Mouse (Mus musculus): ENCODE data around the gene Tcte3.
"Not testable (repeated sequence)": the region's sequence is repeated elsewhere in the genome, so short reads cannot be mapped to it uniquely, and the experiment has no call there.

Gene Tcte3

DNA sequence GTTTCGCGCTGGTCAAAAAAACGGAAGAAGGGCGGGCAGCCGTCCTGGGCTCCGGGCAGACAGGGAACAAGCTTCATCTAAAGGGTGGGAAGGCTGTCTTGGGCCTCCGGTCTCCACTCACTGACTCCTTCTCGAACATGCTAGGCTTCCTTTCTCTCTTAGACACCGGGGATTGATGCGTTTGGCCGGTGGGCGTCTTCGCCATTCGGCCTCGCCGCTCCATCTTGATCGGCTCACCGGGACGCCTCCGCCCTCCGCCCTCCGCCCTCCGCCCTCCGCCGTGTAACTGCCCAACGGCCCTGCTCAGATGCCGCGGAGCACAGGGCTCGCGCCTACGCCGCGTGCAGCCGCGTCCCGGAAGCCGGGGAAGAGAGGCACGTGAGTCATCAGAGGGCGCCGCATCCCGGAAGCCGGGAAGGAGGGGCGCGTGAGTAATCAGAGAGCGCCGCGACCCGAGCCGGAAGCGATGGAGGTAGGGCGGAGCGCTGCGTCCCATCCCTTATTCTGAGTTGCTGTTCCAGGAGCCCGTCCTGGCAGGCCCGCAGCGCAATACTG, at the start of gene Tcte3, which contains the start of the genes Ermard and Gm3448:
Gene Tcte3, minus strand, starts transcription at position 314 of the 555 bp plus-strand sequence.
Gene Ermard, plus strand, starts transcription at position 34 of the 555 bp plus-strand sequence.
Gene Gm3448, minus strand, starts transcription at position 363 of the 555 bp plus-strand sequence.
- DNase-seq = peak; percentile 19 to 22

DNA sequence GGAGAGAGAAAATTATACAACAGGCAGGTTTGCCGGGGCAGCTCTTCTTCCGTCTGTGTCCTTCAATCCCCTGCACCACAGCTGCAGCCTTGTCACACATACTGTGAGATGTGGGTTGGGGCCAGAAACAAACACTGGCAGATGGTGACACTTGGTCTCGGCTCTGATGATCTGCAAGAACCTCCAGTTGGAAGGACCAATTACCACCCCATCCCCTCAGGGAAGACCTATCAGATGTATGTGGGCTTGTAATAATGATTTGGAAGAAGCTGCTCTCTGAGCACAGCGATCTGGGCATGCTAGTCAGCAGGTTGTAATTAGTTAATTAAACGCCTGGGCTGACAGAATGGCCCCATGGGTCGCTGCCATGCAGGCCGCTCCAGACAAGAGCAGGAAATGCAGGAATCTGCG, 47.3 kb upstream of the Tcte3 start:
- no peak for DNase-seq

DNA sequence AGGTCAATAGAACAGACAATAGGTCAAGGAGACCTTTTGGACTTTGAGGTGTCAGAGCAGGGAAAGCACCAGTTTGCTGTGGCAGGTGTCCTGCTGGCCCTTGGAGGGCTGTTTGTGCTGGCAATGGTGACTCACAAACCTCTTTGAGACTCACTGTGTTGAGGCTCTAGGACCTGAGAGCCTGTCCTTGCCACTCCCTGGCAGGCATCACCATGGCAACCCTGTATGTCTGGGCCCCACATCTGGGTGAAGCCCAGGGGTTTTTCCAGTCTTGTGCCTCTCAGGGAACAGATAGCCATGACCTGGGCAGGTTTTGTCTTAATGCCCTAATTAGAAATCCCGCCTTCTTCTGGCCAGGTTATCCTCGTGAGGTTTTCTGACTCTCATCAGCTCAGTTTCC, 46.9 kb upstream of the Tcte3 start:
- DNase-seq = no peak

GRCm38 (mm10) chr17:15085006-15085405, 43.7 kb upstream of the Tcte3 start:
- no peak for DNase-seq

- no peak for DNase-seq
Measured at GRCm38 (mm10) chr17:15084226-15084848, 43.0 kb upstream of the Tcte3 start.

GRCm38 (mm10) chr17:15077536-15077935, 36.2 kb upstream of the Tcte3 start:
- no peak for DNase-seq

- no peak for DNase-seq
Measured at GRCm38 (mm10) chr17:15075033-15075432, 33.7 kb upstream of the Tcte3 start.

DNA sequence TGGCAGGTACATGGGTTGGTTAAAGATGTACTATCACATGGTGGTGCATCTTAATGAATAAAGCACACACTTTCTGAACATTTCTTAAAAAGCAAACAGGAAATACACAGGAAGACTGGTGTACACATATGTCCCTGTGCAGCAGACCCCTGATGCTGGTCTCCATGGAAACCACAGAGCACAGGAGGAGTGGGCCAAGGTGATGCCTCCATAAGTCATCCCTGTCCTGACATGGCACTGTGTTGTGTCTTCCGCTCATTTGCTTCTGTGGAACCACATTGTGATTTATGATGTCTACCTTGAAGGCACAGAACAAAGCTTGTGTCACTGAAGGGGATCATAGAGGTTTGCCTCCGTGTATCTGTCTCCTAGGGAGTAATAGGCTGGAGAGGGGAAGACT, 30.9 kb upstream of the Tcte3 start:
- no peak for DNase-seq

- no peak for DNase-seq
Measured at GRCm38 (mm10) chr17:15069124-15069523, 27.8 kb upstream of the Tcte3 start.

GRCm38 (mm10) chr17:15068040-15068792, 26.9 kb upstream of the Tcte3 start:
- DNase-seq = no peak

DNA sequence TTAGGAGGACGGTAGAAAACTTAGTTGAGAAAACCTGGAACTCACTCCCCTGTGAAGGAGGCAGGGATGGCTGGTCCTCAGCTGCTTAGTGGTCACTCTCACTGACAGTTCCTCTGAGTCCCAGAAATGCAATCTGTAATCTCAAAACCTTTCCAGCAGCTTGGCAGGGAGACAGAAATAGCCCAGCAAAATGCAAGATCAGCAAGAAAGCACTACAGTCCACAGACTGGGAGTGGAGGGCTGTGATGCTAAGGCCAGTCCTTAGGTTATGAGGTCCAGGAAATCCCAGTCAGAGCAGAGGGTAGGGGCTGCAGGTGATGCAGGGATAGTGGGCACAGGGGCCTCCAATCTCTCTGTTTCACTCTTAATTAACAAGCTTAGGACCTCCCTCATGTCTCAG, 25.6 kb upstream of the Tcte3 start:
- no peak for DNase-seq

DNA sequence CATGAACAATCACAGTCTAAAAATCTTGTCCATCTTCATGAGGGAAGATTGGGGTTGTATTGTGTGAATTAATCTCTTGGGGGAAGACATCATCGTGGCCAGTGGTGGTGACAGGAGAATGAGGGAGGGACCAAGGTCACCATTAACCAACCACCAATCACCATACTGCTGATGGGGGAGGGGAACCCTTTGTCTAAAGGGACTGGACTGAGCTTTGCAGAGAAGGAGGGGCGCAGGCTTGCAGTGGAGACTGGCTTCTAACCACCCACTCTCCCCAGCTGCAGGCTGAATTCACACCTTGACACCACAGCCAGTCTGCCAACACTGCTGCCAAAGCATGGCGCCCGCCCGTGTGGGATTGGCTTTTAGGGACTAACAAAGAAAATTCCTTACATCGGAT, 24.8 kb upstream of the Tcte3 start:
- no peak for DNase-seq

DNA sequence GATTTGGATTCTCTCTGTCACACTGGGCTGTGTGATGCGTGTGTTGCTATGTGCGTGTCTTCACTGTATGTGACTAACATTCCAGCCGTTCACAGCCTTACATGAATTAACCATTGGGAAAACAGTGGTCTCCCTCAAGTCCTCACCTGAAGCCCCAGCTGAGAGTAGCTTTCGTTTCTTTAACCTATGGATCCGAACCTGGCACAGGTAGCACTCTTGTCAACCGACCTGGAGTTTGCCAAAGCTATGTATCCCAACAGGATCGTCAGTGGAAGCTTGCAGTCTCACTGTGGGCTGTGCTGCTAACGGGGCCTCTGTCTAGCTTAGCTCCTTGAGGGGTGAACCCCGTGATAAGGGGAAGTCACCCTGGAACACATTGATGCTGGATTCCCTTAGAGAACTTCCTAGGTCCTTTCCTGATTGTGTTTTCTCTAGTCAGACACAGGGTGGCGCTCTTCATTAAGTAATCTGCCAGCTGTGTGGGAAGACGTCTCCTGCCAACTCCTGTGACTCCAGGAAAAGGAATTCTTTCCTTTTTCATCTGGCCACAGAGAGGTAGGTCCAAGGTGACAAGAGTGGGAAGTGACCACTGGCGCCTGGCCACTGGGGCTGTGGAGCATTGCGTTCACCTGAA, 24.2 kb upstream of the Tcte3 start:
- DNase-seq = no peak

DNA sequence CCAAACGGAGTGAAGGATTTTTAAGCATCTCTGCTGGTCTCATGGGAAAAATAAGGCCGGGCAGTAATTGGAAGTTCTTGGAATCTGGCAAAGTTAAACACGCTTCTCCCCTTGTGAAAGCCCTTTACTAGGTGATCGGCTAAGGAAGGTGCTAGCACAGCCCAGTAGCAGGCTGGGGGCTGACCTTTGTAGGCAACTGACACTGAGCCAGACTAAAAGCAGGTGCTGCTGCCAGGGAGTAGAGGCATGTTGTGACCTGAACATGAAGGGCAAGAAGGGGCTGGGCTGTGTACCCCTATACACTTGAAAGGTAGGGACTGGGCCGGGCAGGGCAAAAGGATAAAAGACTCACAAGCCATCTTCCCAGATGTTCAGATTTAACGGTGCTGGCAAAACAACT, 19.1 kb upstream of the Tcte3 start:
- DNase-seq = no peak

DNA sequence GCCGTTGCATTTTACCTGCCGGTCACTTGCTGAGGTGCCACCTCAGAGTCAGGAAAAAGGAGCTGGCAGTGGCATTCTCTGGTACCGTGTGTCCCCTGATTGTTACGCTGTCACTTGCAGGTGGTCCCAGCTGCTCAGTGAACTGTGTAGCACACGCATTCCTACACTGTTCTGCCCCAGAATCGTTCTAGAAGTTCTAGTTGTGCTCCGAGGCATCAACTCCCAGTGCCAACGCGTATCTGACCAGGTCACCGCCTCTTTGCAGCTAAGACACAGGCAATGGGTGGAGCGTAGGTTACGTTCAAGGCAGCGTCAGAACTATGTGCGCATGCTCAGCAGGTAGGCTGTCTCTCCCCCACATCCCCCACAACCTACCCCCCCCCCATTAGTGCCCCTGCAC, 18.4 kb upstream of the Tcte3 start:
- no peak for DNase-seq

GRCm38 (mm10) chr17:15058161-15058591, 16.9 kb upstream of the Tcte3 start:
- no peak for DNase-seq

- no peak for DNase-seq
Measured at GRCm38 (mm10) chr17:15055925-15056324, 14.6 kb upstream of the Tcte3 start.

DNA sequence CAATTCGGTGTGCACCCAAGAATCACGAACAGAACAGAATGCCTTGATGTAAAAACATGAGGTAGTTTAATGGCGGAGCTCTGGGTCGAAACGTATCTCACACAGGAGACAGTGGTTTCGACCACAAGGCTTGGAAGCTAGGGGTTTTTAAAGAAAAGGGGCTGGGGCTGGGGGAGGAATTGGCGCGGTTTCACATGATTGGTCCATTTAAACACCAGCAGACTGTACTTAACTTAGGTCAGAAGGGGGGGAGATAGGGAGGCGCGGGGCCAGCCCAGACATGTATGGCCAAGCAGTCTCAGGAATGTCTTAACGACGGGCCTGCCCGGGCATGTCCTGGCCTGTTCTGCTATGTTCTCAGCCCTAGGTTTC, 12.5 kb upstream of the Tcte3 start:
- DNase-seq = not testable (repeated sequence)

GRCm38 (mm10) chr17:15053183-15053828, 12.0 kb upstream of the Tcte3 start:
- not testable (repeated sequence) for DNase-seq

DNA sequence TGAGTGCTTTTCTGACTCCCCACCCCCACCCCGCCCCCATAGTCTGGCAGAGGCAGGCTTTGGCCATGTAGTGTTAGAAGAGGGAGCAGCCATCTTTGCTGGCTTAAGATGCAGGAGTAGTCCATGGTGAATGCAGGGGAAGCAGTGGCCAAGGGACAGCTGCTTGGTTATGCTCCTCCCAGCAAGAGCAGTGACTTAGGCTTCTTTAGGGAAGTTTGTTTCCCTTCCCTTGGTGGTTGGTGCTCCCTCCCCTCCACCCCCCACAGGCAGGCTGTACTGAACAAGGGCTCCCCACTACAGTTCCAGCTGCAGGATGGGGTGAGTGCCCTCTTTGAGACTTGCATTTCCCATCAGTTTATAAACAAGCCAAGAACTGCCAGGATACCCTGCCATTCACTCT, 11.5 kb upstream of the Tcte3 start:
- DNase-seq = not testable (repeated sequence)

GRCm38 (mm10) chr17:15050338-15050737, 9.1 kb upstream of the Tcte3 start:
- not testable (repeated sequence) for DNase-seq

DNA sequence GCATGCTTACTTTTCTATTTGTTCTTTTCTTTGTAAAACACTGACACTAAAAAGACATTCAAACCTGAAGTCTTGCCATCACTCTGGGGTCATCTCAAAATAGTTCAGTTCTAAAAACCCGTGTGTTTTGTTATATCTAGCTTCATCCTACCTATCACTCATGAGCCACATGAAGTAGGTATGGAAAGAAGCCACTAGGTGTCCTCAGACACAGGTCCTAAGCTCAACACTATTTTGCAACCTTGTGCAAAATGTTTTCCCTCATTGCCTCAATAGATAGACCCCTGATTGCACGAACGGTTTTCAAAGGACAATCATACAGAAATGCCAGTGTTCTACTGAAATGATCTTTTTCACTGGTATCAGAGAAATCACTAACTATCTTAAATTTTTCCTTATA, 833 bp downstream of the Tcte3 start:
- DNase-seq = not testable (repeated sequence)

DNA sequence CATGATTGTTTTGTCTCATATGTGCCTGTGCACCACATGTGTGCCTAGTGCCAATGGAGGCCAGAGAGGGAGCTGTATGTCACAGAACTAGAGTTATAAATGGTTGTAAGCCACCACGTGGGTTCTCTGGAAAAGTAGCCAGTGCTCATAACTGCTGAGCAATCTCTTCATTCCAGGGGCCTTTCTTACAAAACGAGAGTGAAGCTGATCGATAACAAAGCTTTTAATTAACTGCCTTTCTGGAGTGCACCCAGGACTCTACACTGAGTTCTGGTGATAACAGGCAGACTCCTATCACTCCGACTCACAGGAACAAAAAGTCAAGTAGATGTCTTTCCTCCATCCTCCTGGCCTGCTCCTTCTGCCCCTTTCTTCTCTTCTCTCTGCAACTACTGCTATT, 9.9 kb downstream of the Tcte3 start:
- not testable (repeated sequence) for DNase-seq

Data from thymus, adult 18-20 months (tissue).